Mouse (Mus musculus) spleen, adult 2 months (tissue): Measurements from ENCODE around the gene Gfm2. TPM values are rescaled to one million over a fixed set of nuclear protein-coding genes. Genes with fewer than 3 reads are reported as not detected.
A peak's percentile ranks its signal among the peaks of the same experiment; 100 is the strongest.
"Not testable (repeated sequence)": the region's sequence is repeated elsewhere in the genome, so short reads cannot be mapped to it uniquely, and the experiment has no call there.

Source experiments
- DNase-seq, 2 experiments: peaks; one replicate each; pipeline versions ENCODE4 v3.0.0 to v3.0.0-alpha.2; 2012 to 2021; ENCODE audit warnings: low spot score in 2 of 2, low read depth in 1 of 2
- H3K27ac ChIP-seq: fragments of 200-500 bp; 2 replicates; pipeline ENCODE4 v1.5.1; 2012; ENCODE audit warnings: low read length, inconsistent platforms; ENCODE audit not compliant: insufficient read depth
- H3K27me3 ChIP-seq: fragments of 200-500 bp; 2 replicates; pipeline ENCODE4 v1.6.1; 2012; ENCODE audit warnings: mild to moderate bottlenecking, moderate library complexity, low read length, inconsistent platforms; ENCODE audit not compliant: control insufficient read depth, insufficient read depth
- H3K36me3 ChIP-seq: fragments of 200-500 bp; 2 replicates; pipeline ENCODE4 v1.6.1; 2012; ENCODE audit warnings: mild to moderate bottlenecking, low read length, inconsistent platforms; ENCODE audit not compliant: control insufficient read depth, insufficient read depth
- H3K4me1 ChIP-seq: fragments of 200-500 bp; 2 replicates; pipeline ENCODE4 v1.6.1; 2011; ENCODE audit warnings: inconsistent platforms; ENCODE audit not compliant: control insufficient read depth, insufficient read depth, insufficient read length
- H3K4me3 ChIP-seq: fragments of 200-500 bp; 2 replicates; pipeline ENCODE4 v1.5.1; 2011; ENCODE audit warnings: mild to moderate bottlenecking, inconsistent platforms; ENCODE audit not compliant: insufficient read depth, insufficient read length; ENCODE audit errors: extremely low read depth
- CTCF ChIP-seq: fragments of 200-500 bp; IDR thresholded peaks from 2 replicates; pipeline ENCODE4 v1.5.1; 2011; ENCODE audit warnings: mild to moderate bottlenecking, inconsistent platforms; ENCODE audit not compliant: insufficient read depth, insufficient read length, insufficient replicate concordance; ENCODE audit errors: extremely low read depth
- POLR2A ChIP-seq: fragments of 200-500 bp; IDR thresholded peaks from 2 replicates; pipeline ENCODE4 v1.6.1; 2011; ENCODE audit warnings: low read depth, low read length, inconsistent platforms
- WGBS: fragments of 180-500 bp; shearing (Covaris S2); methylation state at CpG from one replicate; pipeline ENCODE4 v1.1.7; 2018; 5-methylcytosine and 5-hydroxymethylcytosine counted together
- polyA plus RNA-seq: library from polyadenylated mRNA; depleted of rRNA; stranded (reverse); fragments of >200 nt; gene quantifications from 2 replicates; pipeline ENCODE4 v1.2.3, GENCODE M21; 2012

Gene Gfm2
- polyA plus RNA-seq, 1 experiment, result 17.4 TPM

DNA sequence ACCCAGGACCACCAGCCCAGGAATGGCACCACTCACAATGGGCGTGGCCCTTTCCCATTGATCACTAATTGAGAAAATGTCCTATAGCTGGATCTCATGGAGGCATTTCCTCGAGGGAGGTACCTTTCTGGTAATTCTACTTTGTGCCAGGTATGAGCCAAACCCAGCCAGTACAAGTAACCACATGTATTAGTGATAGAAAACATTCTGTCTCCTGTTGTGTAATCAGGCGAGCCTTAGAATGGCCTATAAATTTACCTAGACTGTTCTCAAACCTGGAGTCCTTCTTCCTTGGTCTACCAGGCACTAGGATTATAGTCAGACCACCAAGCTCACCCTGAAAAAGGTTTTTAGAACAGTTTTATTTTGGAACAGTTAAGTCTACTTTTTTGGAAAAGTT lies 16.4 kb upstream of the Gfm2 start:
- Histone ChIP-seq H3K36me3 (no peaks in the 10 kb centered on the region), H3K27me3 (no peaks in the 10 kb centered on the region), H3K4me1 (no peaks in the 10 kb centered on the region), H3K4me3 (no peak overlapping the region), H3K27ac (no peak overlapping the region)
- WGBS, result 82% methylated on average over 3 of the region's 3 CpGs
- DNase-seq, result no peak
- TF ChIP-seq POLR2A (no peak), CTCF (no peak)

DNA sequence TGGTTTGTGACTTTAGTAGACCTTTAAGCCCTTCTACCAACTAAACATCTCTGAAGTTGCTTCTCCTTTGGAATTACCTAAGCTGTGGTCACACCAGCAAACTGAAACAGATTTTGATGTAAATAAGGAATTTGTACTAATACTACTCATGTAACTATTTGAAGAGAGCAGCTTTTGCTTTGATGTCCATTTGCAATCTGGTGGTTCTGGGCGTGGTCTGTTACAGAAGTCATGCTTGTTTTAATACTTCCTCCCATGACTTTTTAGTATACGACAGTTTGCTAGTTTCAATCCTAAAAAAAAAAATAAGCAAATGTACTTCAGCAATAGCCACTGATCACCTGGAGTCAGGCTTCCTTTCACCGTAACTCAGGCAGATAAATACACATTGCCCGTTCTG lies 8.1 kb upstream of the Gfm2 start:
- not testable (repeated sequence) for H3K4me3 ChIP-seq, H3K4me1 ChIP-seq, DNase-seq, H3K27ac ChIP-seq, H3K27me3 ChIP-seq
- 79% methylated on average over 4 of the region's 4 CpGs for WGBS
- peaks cover 17% of the 10 kb centered on the region for H3K36me3 ChIP-seq

DNA sequence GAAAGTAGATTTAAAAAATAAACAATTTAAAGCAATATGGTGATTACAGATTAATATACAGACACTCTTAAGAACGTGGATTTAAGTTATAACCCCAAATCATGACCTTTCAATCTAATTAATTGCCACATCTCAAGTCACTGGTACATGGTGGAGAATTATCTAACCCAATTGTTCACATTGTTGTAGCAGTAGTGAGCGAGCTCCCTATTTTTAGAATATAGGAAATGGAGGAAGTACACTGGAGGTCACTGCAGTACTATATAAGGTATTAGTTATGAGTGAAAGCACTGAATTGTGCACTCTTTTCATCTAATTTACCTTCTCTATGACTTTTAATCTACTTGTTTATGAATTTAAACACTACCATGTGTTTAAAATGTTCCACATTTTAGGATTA lies 7.3 kb upstream of the Gfm2 start:
- not testable (repeated sequence) for H3K27me3 ChIP-seq, H3K27ac ChIP-seq, DNase-seq, H3K4me1 ChIP-seq, H3K4me3 ChIP-seq
- peaks cover 18% of the 10 kb centered on the region for H3K36me3 ChIP-seq
- WGBS, result no CpG with 5 or more reads among the region's 2 CpGs

DNA sequence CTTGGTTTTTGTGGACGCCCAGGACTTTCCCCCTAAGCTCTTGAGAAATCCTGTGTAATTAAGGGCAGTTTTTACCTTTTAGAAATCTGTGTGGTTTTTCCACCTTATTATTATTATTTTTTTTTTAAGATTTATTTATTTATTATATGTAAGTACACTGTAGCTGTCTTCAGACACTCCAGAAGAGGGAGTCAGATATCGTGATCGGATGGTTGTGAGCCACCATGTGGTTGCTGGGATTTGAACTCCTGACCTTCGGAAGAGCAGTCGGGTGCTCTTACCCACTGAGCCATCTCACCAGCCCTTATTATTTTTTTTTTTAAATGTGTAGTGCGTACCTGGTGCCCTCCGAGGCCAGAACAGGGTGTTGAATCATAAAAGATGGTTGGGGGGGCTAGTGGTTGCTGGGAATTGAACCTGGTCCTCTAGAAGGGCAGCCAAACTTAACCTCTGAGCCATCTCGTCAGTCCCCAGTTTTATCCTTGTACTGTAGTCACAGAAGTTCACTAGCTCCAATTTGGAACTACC lies 731 bp downstream of the Gfm2 start:
- not testable (repeated sequence) for H3K27me3 ChIP-seq, H3K4me1 ChIP-seq, DNase-seq
- Histone ChIP-seq H3K27ac (peak overlapping the region; percentile 96; the same call in 1 of the 2 replicates), H3K36me3 (peaks cover 16% of the 10 kb centered on the region), H3K4me3 (peak overlapping the region; percentile 99)
- 29% methylated on average over 8 of the region's 8 CpGs for WGBS

DNA sequence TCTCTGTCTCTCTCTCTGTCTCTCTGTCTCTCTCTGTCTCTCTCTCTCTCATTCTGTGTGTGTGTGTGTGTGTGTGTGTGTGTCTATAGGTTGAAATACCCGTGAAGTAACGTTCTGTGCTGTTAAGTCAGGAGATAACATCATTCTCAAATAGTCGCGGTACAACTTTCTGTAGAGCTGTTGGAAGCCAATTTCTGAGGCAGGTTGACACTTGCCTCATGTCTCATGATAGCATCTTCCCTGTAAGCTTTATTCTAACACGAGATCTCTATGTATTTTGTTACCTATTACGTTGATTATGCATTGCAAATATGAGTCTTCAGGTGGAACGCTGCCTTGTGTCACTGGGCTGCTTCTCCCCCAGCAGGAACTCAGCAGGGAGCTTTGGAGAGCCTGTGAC lies 4.6 kb downstream of the Gfm2 start:
- WGBS, result 95% methylated on average over 7 of the region's 7 CpGs
- DNase-seq, result no peak
- peaks cover 2% of the 10 kb centered on the region; the same call in 1 of the 2 replicates for H3K4me1 ChIP-seq
- no peaks in the 10 kb centered on the region for H3K27me3 ChIP-seq
- peaks cover 22% of the 10 kb centered on the region for H3K36me3 ChIP-seq
- TF ChIP-seq CTCF (no peak), POLR2A (no peak)
- H3K4me3 ChIP-seq, result no peak overlapping the region
- H3K27ac ChIP-seq, result no peak overlapping the region

DNA sequence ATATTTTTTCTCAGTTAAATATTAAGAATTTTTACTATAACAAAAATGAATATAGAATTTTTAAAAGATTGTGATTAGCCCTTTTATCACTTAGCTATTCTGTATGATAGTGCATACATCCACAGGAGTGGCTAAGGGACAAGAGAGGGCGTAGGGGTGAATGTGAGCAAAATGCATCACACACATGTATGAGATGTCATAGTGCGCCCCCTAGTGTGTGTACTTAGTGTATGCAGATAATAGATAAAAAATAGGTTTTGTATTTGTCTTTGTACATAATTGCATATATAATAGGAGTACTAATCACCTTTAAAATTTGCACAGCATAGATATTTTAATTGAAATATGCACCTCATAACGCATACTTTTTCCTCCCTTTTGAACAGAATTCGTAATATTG lies 8.1 kb downstream of the Gfm2 start:
- Histone ChIP-seq H3K27ac (no peak overlapping the region), H3K4me3 (no peak overlapping the region), H3K36me3 (peaks cover 35% of the 10 kb centered on the region), H3K27me3 (no peaks in the 10 kb centered on the region), H3K4me1 (no peaks in the 10 kb centered on the region)
- peak; percentile 19; the same call in 1 of the 2 replicates for TF ChIP-seq CTCF
- TF ChIP-seq POLR2A, result no peak
- WGBS, result 62% methylated on average over 4 of the region's 4 CpGs
- DNase-seq, result peak; percentile 33

DNA sequence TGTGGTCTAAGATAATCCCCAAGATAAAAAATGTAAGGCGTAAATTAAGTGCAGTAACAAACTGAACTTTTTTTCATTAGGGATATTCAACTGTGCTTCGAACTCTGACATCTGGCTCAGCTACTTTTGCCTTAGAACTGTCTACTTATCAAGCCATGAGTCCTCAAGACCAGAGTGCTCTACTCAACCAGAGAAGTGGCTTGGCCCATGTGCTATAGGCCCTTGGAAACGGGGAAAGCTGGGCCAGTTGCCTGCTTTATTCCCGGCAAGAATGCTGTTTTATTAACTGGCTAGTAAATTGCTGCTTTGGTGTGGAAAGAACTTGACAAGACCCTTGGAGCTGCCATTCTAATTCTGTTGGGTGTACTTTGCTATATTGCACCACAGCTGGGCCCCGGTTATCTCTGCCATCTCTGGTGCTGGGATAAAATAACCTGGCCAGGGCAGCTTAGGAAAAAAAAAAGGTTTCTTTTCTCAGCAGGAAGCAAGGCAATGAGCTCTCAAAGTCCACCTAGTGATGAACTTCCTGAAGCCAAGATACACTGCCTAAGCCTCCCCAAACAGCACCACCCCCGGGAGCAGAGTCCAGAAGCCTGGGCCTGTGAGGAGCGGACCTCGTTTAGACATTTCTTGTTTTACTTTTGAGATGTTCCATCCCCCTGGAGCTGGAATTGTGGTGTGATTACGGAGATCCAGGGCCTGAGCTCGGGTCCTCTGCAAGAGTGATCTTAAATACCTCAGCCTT lies 38.0 kb downstream of the Gfm2 start:
- Histone ChIP-seq H3K4me1 (no peaks in the 10 kb centered on the region), H3K4me3 (no peak overlapping the region), H3K36me3 (peaks cover 53% of the 10 kb centered on the region), H3K27me3 (no peaks in the 10 kb centered on the region), H3K27ac (no peak overlapping the region)
- WGBS, result 91% methylated on average over 10 of the region's 10 CpGs
- TF ChIP-seq CTCF, result no peak
- TF ChIP-seq POLR2A, result no peak
- DNase-seq, result no peak
